Mouse (Mus musculus): ENCODE measurements around the gene Ampd3. TPM values are rescaled to one million over a fixed set of nuclear protein-coding genes. Genes with fewer than 3 reads are reported as not detected.

Ampd3 gene
- polyA plus RNA-seq (2021; fragmentation: Nextera tagmentation), result 8.5 and 8.8 TPM in 2 replicates
- long read RNA-seq, experiment 1, transcript Ampd3-208 (15 exons, 3,337 nt), result major isoform, 8 of 38 reads
- long read RNA-seq, experiment 1, transcript Ampd3-206 (15 exons, 3,489 nt), result minor isoform, 7 of 38 reads
- long read RNA-seq, experiment 1, partial matches to known transcripts, result 13 of 38 reads
- long read RNA-seq, experiment 1, other reads (novel, unspliced or antisense), result 10 of 38 reads
- long read RNA-seq, experiment 2, partial matches to known transcripts, result 5 of 8 reads
- long read RNA-seq, experiment 2, other reads (novel, unspliced or antisense), result 2 of 8 reads

DNA sequence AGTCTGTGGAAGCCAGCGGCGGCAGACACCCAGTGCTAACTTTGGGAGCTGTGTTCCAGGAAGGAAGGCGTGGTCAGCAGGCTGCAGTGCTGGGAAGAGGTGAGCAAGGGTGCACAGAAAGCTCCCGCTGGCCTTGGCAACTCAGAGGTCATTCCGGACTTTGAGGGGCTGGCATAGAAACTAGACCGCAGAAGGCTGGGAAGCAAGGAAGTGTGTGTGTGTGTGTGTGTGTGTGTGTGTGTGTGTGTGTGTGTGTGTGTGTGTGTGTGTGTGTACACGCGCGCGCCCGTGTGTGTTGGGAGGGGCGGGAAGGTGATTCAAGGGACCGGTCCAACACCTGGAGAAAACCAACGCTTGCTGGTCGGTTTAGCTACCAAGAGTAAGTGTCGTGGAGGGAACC lies at the start of gene Ampd3:
Ampd3 (plus strand) TSS at position 206 of the 400 bp plus-strand sequence.

DNA sequence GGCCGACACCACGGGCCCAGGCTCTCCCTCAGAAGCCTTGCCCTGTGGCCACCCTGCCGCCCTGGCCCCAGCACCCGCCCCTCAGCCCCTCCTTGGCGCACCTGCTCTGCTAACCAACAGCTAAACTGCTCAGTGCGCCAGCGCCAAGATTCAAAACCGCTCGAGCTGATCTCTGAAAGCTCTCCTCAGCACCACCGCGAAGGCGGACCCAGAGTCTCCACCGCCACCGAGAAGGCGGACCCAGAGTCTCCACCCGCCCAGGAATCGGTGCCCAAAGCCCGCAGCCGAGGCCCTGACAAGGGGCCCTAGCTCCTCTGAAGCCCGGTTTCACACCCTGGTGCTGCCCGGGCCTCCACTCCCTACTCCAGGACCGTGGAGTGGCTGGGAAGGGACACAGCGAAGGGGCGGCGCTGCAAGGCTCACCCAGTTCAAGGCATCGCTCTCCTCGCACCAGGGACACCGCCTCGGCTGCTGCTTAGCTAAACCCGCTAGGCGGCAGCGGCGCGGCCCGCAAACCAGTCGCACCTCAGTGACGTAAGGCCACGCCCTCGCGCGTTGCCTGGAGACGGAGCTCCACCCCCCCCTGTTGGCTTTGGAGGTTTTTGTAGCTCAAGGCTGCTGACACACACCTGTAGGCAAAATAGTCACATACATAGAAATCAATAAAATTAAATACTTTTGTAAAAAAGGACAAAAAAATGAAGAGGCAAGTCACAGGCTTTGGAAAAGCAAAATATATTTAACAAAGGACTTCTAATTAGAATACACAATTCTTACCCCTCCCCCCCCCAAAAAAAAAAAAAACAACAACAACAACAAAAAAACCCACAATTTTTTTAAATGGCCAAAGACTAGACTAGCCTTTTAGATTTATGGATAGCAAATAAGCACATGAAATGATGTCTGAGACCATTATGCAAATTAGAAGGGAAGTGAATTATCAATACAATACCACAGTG lies 76.2 kb downstream of the Ampd3 start, which contains the start of gene Rnf141:
Rnf141 (minus strand) TSS at position 542 of the 959 bp plus-strand sequence.

Other genes starting within 250 kb of the Ampd3 start
- gene Sbf2, start 153.3 kb upstream of the Ampd3 start, polyA plus RNA-seq (2021; fragmentation: Nextera tagmentation), result 3.1 and 10.2 TPM in 2 replicates
- gene Adm, start 140.5 kb upstream of the Ampd3 start, polyA plus RNA-seq (2021; fragmentation: Nextera tagmentation), result 3.9 and 5.2 TPM in 2 replicates
- 172 and 182 TPM in 2 replicates for gene Rnf141, start 76.3 kb downstream of the Ampd3 start, polyA plus RNA-seq (2021; fragmentation: Nextera tagmentation)
- 0.17 and 0.75 TPM in 2 replicates for gene Lyve1, start 95.0 kb downstream of the Ampd3 start, polyA plus RNA-seq (2021; fragmentation: Nextera tagmentation)
- gene Mrvi1, start 214.3 kb downstream of the Ampd3 start, polyA plus RNA-seq (2021; fragmentation: Nextera tagmentation), result 0.56 and 0.70 TPM in 2 replicates

Measured in left cerebral cortex, adult 6 months (tissue).